ENCODE assay signal across 7 mouse cellular contexts in the genomic region with DNA sequence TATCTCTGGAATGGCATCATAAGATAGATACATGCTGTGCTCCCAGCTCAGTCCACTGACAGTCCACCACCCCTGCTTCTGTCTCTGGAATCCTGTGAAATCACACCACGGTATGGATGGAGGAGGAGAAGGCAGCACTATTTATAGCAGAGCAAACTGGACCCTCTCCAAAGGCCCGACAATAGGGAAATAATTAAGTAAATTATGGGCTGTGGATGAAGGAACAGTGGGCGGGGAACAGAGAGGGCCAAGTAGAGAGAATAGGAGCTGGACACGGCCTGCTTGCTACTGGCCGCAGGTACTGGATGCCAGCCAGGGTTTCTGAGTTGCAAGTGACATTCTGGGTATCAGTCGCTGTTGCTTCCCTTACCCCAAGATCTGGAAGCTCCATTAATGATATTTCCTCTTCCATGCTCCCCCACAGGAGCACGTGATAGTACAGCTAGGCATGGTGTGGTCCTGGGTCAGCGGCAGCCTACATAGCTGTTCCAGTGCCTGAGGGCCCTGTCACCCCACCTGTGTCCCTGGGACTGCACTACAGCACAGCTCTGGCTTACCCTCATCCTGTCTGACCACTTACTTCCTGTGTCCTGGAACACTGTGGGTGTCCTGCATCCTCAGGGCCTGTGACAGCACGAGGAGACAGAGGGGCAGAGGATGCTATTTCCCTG. TPM values are rescaled to one million over a fixed set of nuclear protein-coding genes. Genes with fewer than 3 reads are reported as not detected.
A peak's percentile ranks its signal among the peaks of the same experiment; 100 is the strongest.
DNase-seq lines count a peak whose midpoint lies in the region; ATAC-seq lines count a peak whose summit lies in the region.

No protein-coding gene starts in this region.

- 58% methylated on average over 9 of the region's 9 CpGs for WGBS in intestine, embryonic 16.5 days

- H3K4me3 ChIP-seq in intestine, embryonic 16.5 days (ENCODE audit: low read length) = no peak overlapping the region

- H3K4me2 ChIP-seq in intestine, embryonic 16.5 days (ENCODE audit: low read depth, low read length) = no peak overlapping the region

- peak overlapping the region; percentile 33; the same call in 1 of the 2 replicates for H3K9ac ChIP-seq in intestine, embryonic 16.5 days (ENCODE audit: low read depth, low read length)

- H3K9me3 ChIP-seq in intestine, embryonic 16.5 days (ENCODE audit: control insufficient read depth, low read length) = no peaks in the 10 kb centered on the region

- peak; percentile 38 for DNase-seq in layer of hippocampus, adult 9-11 months
- no peak for DNase-seq in layer of hippocampus, postnatal 36 days
- DNase-seq in cerebellum, postnatal 25 days = peak; percentile 70 to 79
- DNase-seq in lung, postnatal 4 days = peak; percentile 73 to 83
- no peak for DNase-seq in testis, postnatal 10 days (ENCODE audit: low spot score)
- DNase-seq in c-Kit-positive CD71-positive TER-119-positive erythroid progenitor cells, embryonic 14.5 days (ENCODE audit: low spot score) = no peak

- H3K36me3 ChIP-seq in intestine, embryonic 16.5 days (ENCODE audit: control insufficient read depth, insufficient read depth, low read length) = peaks cover 10% of the 10 kb centered on the region

- H3K4me1 ChIP-seq in intestine, embryonic 16.5 days (ENCODE audit: control insufficient read depth, insufficient read depth, low read length) = peaks cover 11% of the 10 kb centered on the region

- H3K27me3 ChIP-seq in intestine, embryonic 16.5 days (replicated peaks; ENCODE audit: control insufficient read depth, insufficient read depth, low read length) = no peaks in the 10 kb centered on the region

- peak overlapping the region; percentile 2; the same call in 1 of the 2 replicates for H3K27ac ChIP-seq in intestine, embryonic 16.5 days (ENCODE audit: low read length)

- no peak for ATAC-seq in intestine, embryonic 16.5 days

RNA-seq across cellular contexts. Expression of a gene that starts 20.4 kb away (rescaled TPM):
- 10 to 100 TPM; 17.2 to 20.7 TPM for total RNA-seq in layer of hippocampus, postnatal 36 days (2021)
- 13.4 and 14.3 TPM in 2 replicates for polyA plus RNA-seq in intestine, embryonic 16.5 days (2015; fragmentation: Nextera tagmentation; extraction: Ambion mirVana)

RNA-seq across cellular contexts. Expression of a gene that starts 30.7 kb away (rescaled TPM):
- total RNA-seq in layer of hippocampus, postnatal 36 days (2021) = 10 to 100 TPM; 93.3 to 95.9 TPM
- 13.8 and 15.7 TPM in 2 replicates for polyA plus RNA-seq in intestine, embryonic 16.5 days (2015; fragmentation: Nextera tagmentation; extraction: Ambion mirVana)

RNA-seq across cellular contexts. Expression of a gene that starts 38.0 kb away (rescaled TPM):
- 100 to 1,000 TPM; 445 to 446 TPM for total RNA-seq in layer of hippocampus, postnatal 36 days (2021)
- 942 and 972 TPM in 2 replicates for polyA plus RNA-seq in intestine, embryonic 16.5 days (2015; fragmentation: Nextera tagmentation; extraction: Ambion mirVana)

RNA-seq across cellular contexts. Expression of a gene that starts 45.4 kb away (rescaled TPM):
- 10 to 100 TPM; 74.8 to 86.0 TPM for total RNA-seq in layer of hippocampus, postnatal 36 days (2021)
- polyA plus RNA-seq in intestine, embryonic 16.5 days (2015; fragmentation: Nextera tagmentation; extraction: Ambion mirVana) = 190 and 212 TPM in 2 replicates

RNA-seq across cellular contexts. Expression of a gene that starts 53.5 kb away (rescaled TPM):
- 100 to 1,000 TPM; 324 to 369 TPM for total RNA-seq in layer of hippocampus, postnatal 36 days (2021)
- 846 and 854 TPM in 2 replicates for polyA plus RNA-seq in intestine, embryonic 16.5 days (2015; fragmentation: Nextera tagmentation; extraction: Ambion mirVana)

Comparison
In these comparisons a context has a peak if more than half of its experiments do, and no peak if none do; other contexts are left out.
1. DNase-seq: peak in layer of hippocampus, adult 9-11 months (single experiment), cerebellum, postnatal 25 days (2 of 2) and lung, postnatal 4 days (2 of 2); none in layer of hippocampus, postnatal 36 days (0 of 2), testis, postnatal 10 days (single experiment) and c-Kit-positive CD71-positive TER-119-positive erythroid progenitor cells, embryonic 14.5 days (single experiment).